ENCODE assay signal across 9 mouse cellular contexts in the genomic region with DNA sequence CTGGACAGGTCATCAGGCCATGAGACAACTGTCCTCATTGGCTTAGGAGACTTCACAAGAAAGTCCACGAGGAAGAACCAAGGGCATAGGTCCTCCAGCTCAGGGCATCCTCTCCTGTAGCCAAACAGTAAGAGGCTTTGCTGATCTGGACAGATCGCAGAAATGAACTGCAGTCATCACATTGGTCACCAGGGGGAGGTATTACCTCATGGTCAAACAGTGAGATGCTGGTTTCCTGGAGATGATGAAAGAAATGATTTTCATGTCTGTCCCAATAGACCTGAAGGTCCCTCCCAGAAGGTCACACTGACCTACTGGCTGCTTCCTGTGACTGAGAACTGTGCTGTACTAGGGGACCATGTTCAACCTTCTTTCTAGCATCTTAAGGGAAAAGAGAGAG. TPM values are rescaled to one million over a fixed set of nuclear protein-coding genes. Genes with fewer than 3 reads are reported as not detected.
DNase-seq lines count a peak whose midpoint lies in the region; ATAC-seq and TF ChIP-seq lines count a peak whose summit lies in the region.
"Had no signal": no experiment of that assay in that cellular context is flagged by ENCODE, and none has a peak within 500 bp of the region (broad histone marks: within the 10 kb centered on the region; RNA-seq: fewer than 3 reads in every experiment).

No protein-coding gene starts in this region.

- DNase-seq in layer of hippocampus, adult 2 months (ENCODE audit: low spot score in 2 of 2): no peak
- no peak for DNase-seq in layer of hippocampus, adult 9-11 months
- peak; percentile 7 to 35 for DNase-seq in CD8-positive naive resting alpha-beta T cell, adult 2 months (ENCODE audit: low read depth in 2 of 2, low spot score in 2 of 2)
- DNase-seq in embryo, embryonic 10.5 days (ENCODE audit: low spot score): peak; percentile 27
- DNase-seq in layer of hippocampus, postnatal 10 days (ENCODE audit: low spot score in 2 of 2): peak; percentile 4 to 13
- peak; percentile 42 to 48 for DNase-seq in urinary bladder, postnatal 36 days (ENCODE audit: low spot score in 2 of 2)
- no peak for DNase-seq in forebrain, embryonic 14.5 days (ENCODE audit: low spot score)
- DNase-seq: liver, embryonic 13.5 days had no signal

- no peaks in the 10 kb centered on the region for H3K4me1 ChIP-seq in forebrain, embryonic 14.5 days (ENCODE audit: control insufficient read depth, insufficient read depth, low read length)
- H3K4me1 ChIP-seq: liver, embryonic 13.5 days had no signal

- H3K9me3 ChIP-seq in forebrain, embryonic 14.5 days (replicated peaks; ENCODE audit: control insufficient read depth, low read length): no peaks in the 10 kb centered on the region

- peak; percentile 45 for ATAC-seq in activated CD4-positive, CD25-positive, alpha-beta regulatory T cell, adult 4 months
- no peak for ATAC-seq in forebrain, embryonic 14.5 days

- no peak overlapping the region for H3K4me3 ChIP-seq in layer of hippocampus, adult 2 months
- H3K4me3 ChIP-seq in forebrain, embryonic 14.5 days (ENCODE audit: low read depth, low read length): no peak overlapping the region
- H3K4me3 ChIP-seq: liver, embryonic 13.5 days had no signal

- H3K4me2 ChIP-seq in forebrain, embryonic 14.5 days (ENCODE audit: low read length): no peak overlapping the region
- H3K4me2 ChIP-seq: liver, embryonic 13.5 days had no signal

- H3K27me3 ChIP-seq in forebrain, embryonic 14.5 days (replicated peaks; ENCODE audit: control insufficient read depth, insufficient read depth, low read length): no peaks in the 10 kb centered on the region
- H3K27me3 ChIP-seq: liver, embryonic 13.5 days had no signal

- no peak overlapping the region for H3K27ac ChIP-seq in layer of hippocampus, adult 2 months
- H3K27ac ChIP-seq in forebrain, embryonic 14.5 days (ENCODE audit: low read depth, low read length): no peak overlapping the region
- H3K27ac ChIP-seq: liver, embryonic 13.5 days had no signal

- 27% methylated on average over 2 of the region's 2 CpGs for WGBS in forebrain, embryonic 14.5 days

- TF ChIP-seq CTCF in layer of hippocampus, adult 2 months (conservative IDR thresholded peaks at IDR 0.05): peak; percentile 63

- no peak overlapping the region for H3K9ac ChIP-seq in forebrain, embryonic 14.5 days (ENCODE audit: low read length)
- H3K9ac ChIP-seq: liver, embryonic 13.5 days had no signal

- no peaks in the 10 kb centered on the region for H3K36me3 ChIP-seq in forebrain, embryonic 14.5 days (ENCODE audit: control insufficient read depth, insufficient read depth, low read length)
- H3K36me3 ChIP-seq: liver, embryonic 13.5 days had no signal

RNA-seq across cellular contexts. Expression of a gene that starts 5.6 kb away (rescaled TPM):
- not detected for total RNA-seq in layer of hippocampus, adult 2 months (2021)
- not detected for polyA plus RNA-seq in activated CD4-positive, CD25-positive, alpha-beta regulatory T cell, adult 4 months (2017; shearing (Covaris generic))
- total RNA-seq in layer of hippocampus, postnatal 10 days (2021): under 1 TPM; 0.18 to 0.20 TPM
- not detected in 2 replicates for polyA plus RNA-seq in forebrain, embryonic 14.5 days (2014; fragmentation: Nextera tagmentation; extraction: Ambion mirVana)
- polyA plus RNA-seq: liver, embryonic 13.5 days had no signal

RNA-seq across cellular contexts. Expression of a gene that starts 47.6 kb away (rescaled TPM):
- not detected for total RNA-seq in layer of hippocampus, adult 2 months (2021)
- under 1 TPM in 1 of 2 experiments, not detected in 1; 0.05 TPM for polyA plus RNA-seq in activated CD4-positive, CD25-positive, alpha-beta regulatory T cell, adult 4 months (2017; shearing (Covaris generic))
- under 1 TPM in 1 of 2 experiments, not detected in 1; 0.07 TPM for total RNA-seq in layer of hippocampus, postnatal 10 days (2021)
- 0.04 TPM in 1 of 2 replicates, not detected in the other for polyA plus RNA-seq in forebrain, embryonic 14.5 days (2014; fragmentation: Nextera tagmentation; extraction: Ambion mirVana)
- polyA plus RNA-seq: liver, embryonic 13.5 days had no signal

Comparison
In these comparisons a context has a peak if more than half of its experiments do, and no peak if none do; other contexts are left out.
1. DNase-seq: peak in CD8-positive naive resting alpha-beta T cell, adult 2 months (2 of 2), embryo, embryonic 10.5 days (single experiment), layer of hippocampus, postnatal 10 days (2 of 2) and urinary bladder, postnatal 36 days (2 of 2); none in layer of hippocampus, adult 2 months (0 of 2), layer of hippocampus, adult 9-11 months (single experiment) and forebrain, embryonic 14.5 days (single experiment).